Mouse (Mus musculus): ENCODE measurements around the gene Ift80. TPM values are rescaled to one million over a fixed set of nuclear protein-coding genes. Genes with fewer than 3 reads are reported as not detected.

Gene Ift80
- 100 to 1,000 TPM; 105 to 119 TPM for total RNA-seq (2023)

DNA sequence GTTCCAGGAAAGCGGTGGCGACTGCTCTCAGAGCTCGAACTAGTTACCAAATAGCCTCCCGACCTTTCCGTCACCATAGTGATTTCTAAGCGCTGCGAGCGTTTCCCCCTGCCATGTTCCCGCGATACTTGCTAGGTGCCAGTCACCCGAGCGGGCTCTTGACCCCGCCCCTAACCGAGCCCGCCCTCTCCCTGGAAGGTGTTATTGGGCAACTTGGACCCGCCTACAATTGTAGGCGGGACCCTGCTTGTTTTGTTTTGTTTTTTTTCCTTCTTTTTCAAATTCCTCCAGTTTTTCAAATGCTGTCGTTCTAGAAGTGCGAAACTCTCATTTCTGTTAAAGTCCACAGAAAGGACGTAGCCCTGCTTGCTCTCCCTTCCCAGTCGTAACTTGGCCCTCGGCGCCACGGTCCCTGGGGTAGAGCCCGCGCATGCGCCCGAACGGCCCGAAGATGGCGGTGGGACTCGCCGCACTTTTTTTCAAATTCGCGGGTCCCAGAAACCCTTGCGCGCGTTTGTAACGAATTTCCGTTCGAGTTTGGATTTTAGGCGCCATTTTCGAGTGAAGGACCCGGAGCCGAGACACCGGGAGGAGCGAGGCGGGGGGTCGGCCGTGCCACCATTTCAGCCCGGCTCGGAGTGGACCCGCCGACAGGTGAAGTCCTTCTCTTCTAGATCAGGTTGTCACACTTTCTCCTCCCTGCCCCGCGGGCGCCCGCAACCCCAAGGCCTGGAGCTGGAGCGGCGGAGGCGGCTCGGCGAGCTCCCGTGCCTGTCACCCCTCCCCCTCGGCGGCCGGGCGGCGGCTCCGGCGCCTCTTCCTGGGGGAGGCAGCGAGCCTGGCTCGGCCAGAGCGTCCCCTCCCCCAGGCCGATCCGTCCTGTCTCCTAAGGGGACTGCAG is at the start of gene Ift80, which contains the start of gene Smc4:
Gene Ift80 (minus strand): TSS at position 134 of the 901 bp plus-strand sequence.
Gene Smc4 (plus strand): TSS at position 302 of the 901 bp plus-strand sequence.

DNA sequence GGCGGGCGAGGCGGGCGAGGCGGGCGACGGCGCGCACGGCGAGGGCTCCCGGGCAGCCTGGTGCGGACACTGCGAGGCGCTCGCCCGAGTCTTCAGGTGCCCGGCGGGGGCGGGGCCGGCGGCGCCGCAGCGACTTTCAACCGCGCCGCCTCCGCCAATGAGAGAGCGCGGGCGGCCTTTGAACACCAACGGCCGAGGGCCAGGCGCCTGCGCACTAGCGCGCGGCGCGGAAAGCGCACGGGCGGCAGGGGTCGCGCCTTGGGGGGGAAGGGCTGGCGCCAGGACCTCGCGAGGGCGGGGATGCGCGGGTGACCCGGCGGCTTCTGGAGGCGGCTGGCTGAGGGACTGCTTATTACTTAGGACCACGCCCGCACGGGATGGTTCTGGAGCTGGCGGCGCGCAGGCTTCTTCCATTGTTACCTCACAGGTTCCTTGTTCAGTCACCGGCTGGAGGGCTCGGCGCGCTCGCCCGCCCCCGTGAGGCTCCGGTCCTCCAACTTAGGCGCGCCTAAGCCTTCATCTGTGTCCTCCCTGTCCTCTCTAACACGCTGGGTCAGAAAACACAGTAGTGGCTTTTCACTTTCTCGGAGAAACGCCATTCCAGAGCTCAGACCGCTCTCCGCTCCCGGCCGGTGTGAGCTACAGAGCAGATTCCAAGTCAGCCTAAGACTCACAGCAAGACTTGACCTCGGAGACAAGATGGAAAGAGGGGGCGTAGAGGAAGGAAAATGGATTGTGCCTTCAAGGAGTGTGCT is 40.5 kb upstream of the Ift80 start, which contains the start of gene Trim59:
Gene Trim59 (minus strand): TSS at position 111 of the 755 bp plus-strand sequence.

DNA sequence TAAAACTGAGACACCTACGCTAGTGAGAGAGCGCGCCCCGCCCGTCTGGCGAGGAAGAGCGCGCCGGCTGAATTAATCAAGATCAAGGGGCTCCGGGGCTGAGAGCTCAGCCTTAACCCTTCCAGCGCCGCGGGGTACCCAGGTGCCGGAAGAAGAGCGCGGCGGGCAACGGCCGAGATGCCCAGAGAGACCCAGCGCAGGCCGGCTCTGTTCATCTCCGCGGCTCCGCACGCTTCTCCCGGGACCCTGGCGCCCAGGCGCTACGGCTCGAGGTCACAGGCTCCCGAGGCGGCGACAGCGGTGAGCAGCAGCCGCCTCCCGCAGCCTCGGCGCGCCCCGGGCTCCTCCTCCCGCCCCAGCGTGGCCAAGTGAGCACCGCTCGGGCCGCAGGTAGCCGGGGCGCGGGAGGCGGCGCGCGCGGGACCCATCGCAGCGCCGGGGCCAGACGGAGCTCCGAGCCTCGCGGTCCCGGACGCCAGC is 135.1 kb downstream of the Ift80 start, which contains the start of gene 1110032F04Rik:
Gene 1110032F04Rik (plus strand): TSS at position 376 of the 480 bp plus-strand sequence.

Other genes starting within 250 kb of the Ift80 start
- 1 to 10 TPM; 2.7 to 2.9 TPM for gene 1110032F04Rik, start 135.0 kb downstream of the Ift80 start, total RNA-seq (2023)
- gene Smc4, start 168 bp upstream of the Ift80 start, total RNA-seq (2023): 100 to 1,000 TPM; 361 to 421 TPM
- 10 to 100 TPM; 49.5 to 50.7 TPM for gene Trim59, start 40.2 kb upstream of the Ift80 start, total RNA-seq (2023)
- 100 to 1,000 TPM; 133 to 135 TPM for gene Kpna4, start 122.5 kb upstream of the Ift80 start, total RNA-seq (2023)
- not detected for gene Arl14, start 217.8 kb upstream of the Ift80 start, total RNA-seq (2023)